Mouse (Mus musculus) forebrain, embryonic 13.5 days (tissue): Measurements from ENCODE around the gene Gm14685. TPM values are rescaled to one million over a fixed set of nuclear protein-coding genes. Genes with fewer than 3 reads are reported as not detected.
"Not testable (repeated sequence)": the region's sequence is repeated elsewhere in the genome, so short reads cannot be mapped to it uniquely, and the experiment has no call there.

ENCODE experiments used
- ATAC-seq: fragments of 200-750 bp; cut with Nextera tagmentation; 2 replicates; pipeline ENCODE4 v1.8.0; 2017
- H3K27ac ChIP-seq: fragments of 300-500 bp; sonication (generic); 2 replicates; pipeline ENCODE4 v1.5.1; 2015; ENCODE audit warnings: inconsistent platforms, mild to moderate bottlenecking, moderate library complexity
- H3K27me3 ChIP-seq: fragments of 300-500 bp; sonication (generic); 2 replicates; pipeline ENCODE4 v1.6.1; 2015; ENCODE audit warnings: mild to moderate bottlenecking, inconsistent platforms
- H3K36me3 ChIP-seq: fragments of 300-500 bp; sonication (generic); 2 replicates; pipeline ENCODE4 v1.6.1; 2015; ENCODE audit warnings: mild to moderate bottlenecking, inconsistent platforms; ENCODE audit not compliant: poor library complexity, severe bottlenecking
- H3K4me1 ChIP-seq: fragments of 300-500 bp; sonication (generic); 2 replicates; pipeline ENCODE4 v1.6.1; 2015; ENCODE audit warnings: inconsistent platforms
- H3K4me2 ChIP-seq: fragments of 300-500 bp; sonication (generic); 2 replicates; pipeline ENCODE4 v1.6.1; 2015; ENCODE audit warnings: inconsistent platforms, mild to moderate bottlenecking, moderate library complexity
- H3K4me3 ChIP-seq: fragments of 300-500 bp; sonication (generic); 2 replicates; pipeline ENCODE4 v1.5.1; 2015; ENCODE audit warnings: mild to moderate bottlenecking, inconsistent platforms
- H3K9ac ChIP-seq: fragments of 300-500 bp; sonication (generic); 2 replicates; pipeline ENCODE4 v1.6.1; 2015; ENCODE audit warnings: mild to moderate bottlenecking, inconsistent platforms
- H3K9me3 ChIP-seq: fragments of 300-500 bp; sonication (generic); replicated peaks from 2 replicates; pipeline ENCODE4 v1.6.1; 2016; ENCODE audit warnings: inconsistent platforms
- WGBS: fragments of 180-500 bp; shearing (Covaris S2); methylation state at CpG from one replicate; pipeline ENCODE4 v1.1.7; 2015; 5-methylcytosine and 5-hydroxymethylcytosine counted together
- polyA plus RNA-seq: library from polyadenylated mRNA; unstranded; fragments of >200 nt; fragmentation: Nextera tagmentation; extraction: Ambion mirVana; gene quantifications from 2 replicates; pipeline ENCODE4 v1.2.1, GENCODE M21; 2015

Gene Gm14685
- 0.32 and 1.0 TPM in 2 replicates for polyA plus RNA-seq

DNA sequence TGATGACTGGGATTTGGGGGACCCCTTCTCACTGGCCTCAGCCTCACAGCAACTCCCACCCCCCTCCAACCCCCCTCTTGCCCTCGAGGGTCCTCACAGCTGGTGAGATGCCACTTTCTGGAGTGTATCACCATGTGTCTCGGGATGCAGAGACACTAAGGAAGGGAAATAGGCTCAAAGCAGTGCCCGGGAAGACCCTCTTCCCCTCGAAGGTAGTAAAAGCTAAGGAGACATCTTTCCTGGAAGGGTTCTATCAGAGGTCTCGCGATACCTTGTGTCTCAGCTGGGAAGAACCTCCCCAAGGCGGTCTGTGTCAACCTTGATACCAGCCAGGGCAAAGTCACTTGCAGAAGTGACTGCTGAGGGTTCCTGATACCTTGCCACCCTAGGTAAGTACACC, at the start of gene Gm14685:
Gene Gm14685 (plus strand): TSS at position 301 of the 400 bp plus-strand sequence.
- not testable (repeated sequence) for H3K9ac ChIP-seq, H3K4me1 ChIP-seq, H3K36me3 ChIP-seq, H3K27ac ChIP-seq, H3K4me2 ChIP-seq, H3K4me3 ChIP-seq, H3K9me3 ChIP-seq, ATAC-seq, H3K27me3 ChIP-seq
- WGBS: no CpG with 5 or more reads among the region's 7 CpGs

DNA sequence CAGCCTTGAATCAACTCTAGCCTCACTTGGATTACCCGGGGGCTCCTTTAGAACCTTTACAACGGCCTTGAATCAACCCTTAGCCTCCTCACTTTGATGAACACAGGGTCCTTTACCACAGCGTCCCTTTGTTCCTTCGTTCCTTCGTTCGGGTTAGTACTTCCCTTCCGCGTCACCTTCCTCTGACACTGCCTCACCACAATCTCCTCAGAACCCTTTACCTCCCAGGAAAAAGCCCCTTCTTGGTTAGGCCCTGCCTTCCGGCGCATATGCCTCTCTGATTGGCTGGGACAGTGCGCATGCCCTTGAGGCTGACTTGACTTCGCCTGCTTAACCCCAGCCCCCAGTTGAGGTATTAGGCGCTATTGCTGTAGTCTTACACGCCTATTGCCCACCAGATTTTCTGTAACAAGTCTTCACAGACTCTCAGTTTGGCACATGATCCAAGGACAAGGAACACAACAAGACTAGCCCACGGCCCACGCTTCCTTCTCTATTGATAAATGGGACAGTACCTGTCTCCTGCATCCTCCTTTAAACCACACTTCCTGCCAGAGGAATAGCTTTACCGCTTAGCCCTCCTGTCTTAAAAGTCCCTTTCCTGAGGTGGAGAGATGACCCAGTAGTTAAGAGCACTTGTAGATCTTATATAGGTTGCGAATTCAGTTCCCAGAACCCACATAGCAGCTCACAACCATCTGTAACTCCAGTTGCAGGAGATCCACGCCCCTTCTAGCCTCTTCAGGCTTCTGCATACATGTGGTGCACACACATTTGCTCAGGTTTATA, 34.4 kb upstream of the Gm14685 start, which contains the start of gene Xlr4a:
Gene Xlr4a (minus strand): TSS at position 212 of the 789 bp plus-strand sequence.
- not testable (repeated sequence) for H3K4me2 ChIP-seq, H3K27ac ChIP-seq, H3K4me1 ChIP-seq, ATAC-seq, H3K9ac ChIP-seq, H3K27me3 ChIP-seq, H3K4me3 ChIP-seq, H3K36me3 ChIP-seq, H3K9me3 ChIP-seq
- WGBS: 86% methylated on average over 19 of the region's 19 CpGs

DNA sequence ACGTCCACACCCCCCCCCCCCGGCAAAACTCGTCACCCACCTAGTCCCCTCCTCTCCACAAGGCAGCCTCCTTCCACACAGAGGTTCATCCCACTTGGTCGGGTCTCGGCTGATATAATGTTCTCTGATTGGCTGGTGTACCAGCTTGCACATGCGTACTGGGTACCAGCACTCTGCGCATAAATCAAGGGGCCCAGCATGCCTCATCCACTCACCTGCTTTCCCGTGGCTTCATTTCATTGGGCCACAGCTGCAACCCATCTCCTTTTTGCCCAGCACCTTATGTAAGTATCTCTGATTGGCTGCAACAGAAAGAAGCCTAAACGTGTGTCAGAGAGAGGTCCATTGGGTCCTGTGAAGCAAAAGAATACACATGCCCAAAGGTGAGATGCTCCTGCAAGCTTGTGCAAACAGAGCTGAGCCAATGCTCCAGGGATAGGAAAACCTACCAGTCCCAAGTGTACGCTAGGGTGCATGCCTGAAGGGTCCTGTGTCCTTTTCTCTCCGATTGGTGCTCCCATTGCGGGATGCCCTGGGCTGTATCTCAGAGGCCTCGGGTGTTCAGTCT, 19.8 kb upstream of the Gm14685 start, which contains the start of gene Xlr3a:
Gene Xlr3a (minus strand): TSS at position 155 of the 568 bp plus-strand sequence.
- not testable (repeated sequence) for H3K9me3 ChIP-seq, H3K4me3 ChIP-seq, H3K27ac ChIP-seq, H3K4me1 ChIP-seq, H3K4me2 ChIP-seq, H3K36me3 ChIP-seq, H3K9ac ChIP-seq, H3K27me3 ChIP-seq, ATAC-seq
- 73% methylated on average over 13 of the region's 13 CpGs for WGBS

DNA sequence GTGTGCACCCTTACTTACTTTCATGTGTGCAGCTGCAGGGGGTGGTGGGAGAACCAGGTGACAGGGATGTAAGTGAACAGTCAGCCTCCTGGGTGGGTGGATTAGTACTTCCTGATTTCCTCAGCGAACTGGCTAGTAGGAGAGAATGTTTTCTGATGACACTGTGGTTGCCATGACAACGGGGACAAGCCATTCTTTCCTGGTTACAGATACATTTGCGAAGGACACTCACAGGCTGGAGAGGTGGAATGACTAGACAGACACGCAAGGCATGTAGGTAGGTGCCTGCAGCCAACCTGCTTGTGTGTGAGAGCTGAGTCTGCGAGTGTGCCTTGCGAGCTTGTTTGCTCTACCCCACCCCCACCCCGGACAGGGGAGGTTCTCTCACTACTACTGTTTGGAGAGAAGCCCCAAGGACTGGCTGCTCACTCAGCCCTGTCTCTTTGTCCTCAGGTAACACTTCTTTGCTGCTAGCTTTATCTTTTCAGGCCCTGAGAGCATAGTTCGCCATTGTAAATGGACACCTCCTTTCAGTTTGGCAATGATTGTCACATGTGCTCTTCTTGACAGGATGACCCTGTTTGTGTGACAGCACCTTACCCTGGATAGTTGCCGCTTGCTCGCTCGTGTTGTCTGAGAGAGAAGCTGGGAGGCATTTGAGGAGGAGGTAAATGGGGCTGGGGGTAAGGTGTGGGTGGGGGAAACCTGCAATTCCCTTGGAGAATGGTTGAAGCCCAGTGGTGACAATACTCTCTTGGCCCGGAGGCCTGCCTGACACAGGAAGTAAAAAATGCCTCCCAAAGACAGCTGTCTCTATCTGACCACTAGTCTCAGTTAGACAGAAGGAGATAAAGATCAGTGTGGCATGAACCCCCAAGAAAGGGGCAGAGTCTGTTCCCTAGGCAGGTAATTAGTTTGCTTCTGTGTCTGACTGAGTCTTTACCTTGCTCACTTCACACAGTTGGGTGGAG, 6.3 kb downstream of the Gm14685 start:
- H3K4me1 ChIP-seq, H3K4me2 ChIP-seq, H3K9ac ChIP-seq, H3K4me3 ChIP-seq, H3K27me3 ChIP-seq, H3K27ac ChIP-seq, H3K9me3 ChIP-seq, H3K36me3 ChIP-seq: not testable (repeated sequence)
- WGBS: no CpG with 5 or more reads among the region's 12 CpGs
- peak; percentile 77 for ATAC-seq

DNA sequence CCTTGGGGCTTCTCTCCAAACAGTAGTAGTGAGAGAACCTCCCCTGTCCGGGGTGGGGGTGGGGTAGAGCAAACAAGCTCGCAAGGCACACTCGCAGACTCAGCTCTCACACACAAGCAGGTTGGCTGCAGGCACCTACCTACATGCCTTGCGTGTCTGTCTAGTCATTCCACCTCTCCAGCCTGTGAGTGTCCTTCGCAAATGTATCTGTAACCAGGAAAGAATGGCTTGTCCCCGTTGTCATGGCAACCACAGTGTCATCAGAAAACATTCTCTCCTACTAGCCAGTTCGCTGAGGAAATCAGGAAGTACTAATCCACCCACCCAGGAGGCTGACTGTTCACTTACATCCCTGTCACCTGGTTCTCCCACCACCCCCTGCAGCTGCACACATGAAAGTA, 26.4 kb downstream of the Gm14685 start:
- WGBS: no CpG with 5 or more reads among the region's 7 CpGs
- not testable (repeated sequence) for H3K36me3 ChIP-seq, H3K4me3 ChIP-seq, H3K27ac ChIP-seq, H3K4me2 ChIP-seq, H3K27me3 ChIP-seq, H3K9ac ChIP-seq, H3K4me1 ChIP-seq, H3K9me3 ChIP-seq
- ATAC-seq: peak; percentile 66

DNA sequence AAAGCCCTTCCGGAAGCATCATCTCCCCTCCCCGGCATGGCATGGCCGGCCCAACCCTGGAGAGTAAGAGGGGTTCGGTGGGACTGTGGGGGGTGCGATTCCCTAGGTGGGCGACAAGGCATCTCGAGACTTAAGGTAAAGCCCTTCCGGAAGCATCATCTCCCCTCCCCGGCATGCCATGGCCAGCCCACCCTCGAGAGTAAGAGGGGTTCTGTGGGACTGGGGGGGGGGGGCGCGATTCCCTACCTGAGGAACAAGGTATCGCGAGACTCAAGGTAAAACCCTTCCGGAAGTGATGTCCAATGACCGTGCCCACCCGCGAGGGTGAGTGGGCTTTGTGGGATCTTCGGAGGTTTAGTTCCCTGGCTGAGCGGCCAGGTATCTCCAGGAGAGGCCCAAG, 31.6 kb downstream of the Gm14685 start, which contains the start of gene Xlr5b:
Gene Xlr5b (plus strand): TSS at position 301 of the 400 bp plus-strand sequence.
- not testable (repeated sequence) for H3K4me1 ChIP-seq, H3K4me3 ChIP-seq, H3K36me3 ChIP-seq, H3K4me2 ChIP-seq, H3K27ac ChIP-seq, ATAC-seq, H3K9me3 ChIP-seq, H3K9ac ChIP-seq, H3K27me3 ChIP-seq
- no CpG with 5 or more reads among the region's 20 CpGs for WGBS

DNA sequence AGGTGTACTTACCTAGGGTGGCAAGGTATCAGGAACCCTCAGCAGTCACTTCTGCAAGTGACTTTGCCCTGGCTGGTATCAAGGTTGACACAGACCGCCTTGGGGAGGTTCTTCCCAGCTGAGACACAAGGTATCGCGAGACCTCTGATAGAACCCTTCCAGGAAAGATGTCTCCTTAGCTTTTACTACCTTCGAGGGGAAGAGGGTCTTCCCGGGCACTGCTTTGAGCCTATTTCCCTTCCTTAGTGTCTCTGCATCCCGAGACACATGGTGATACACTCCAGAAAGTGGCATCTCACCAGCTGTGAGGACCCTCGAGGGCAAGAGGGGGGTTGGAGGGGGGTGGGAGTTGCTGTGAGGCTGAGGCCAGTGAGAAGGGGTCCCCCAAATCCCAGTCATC, 32.5 kb downstream of the Gm14685 start, which contains the start of gene DXBay18:
Gene DXBay18 (minus strand): TSS at position 101 of the 400 bp plus-strand sequence.
- H3K4me2 ChIP-seq, H3K9me3 ChIP-seq, H3K9ac ChIP-seq, H3K4me1 ChIP-seq, H3K4me3 ChIP-seq, ATAC-seq, H3K27ac ChIP-seq, H3K36me3 ChIP-seq, H3K27me3 ChIP-seq: not testable (repeated sequence)
- no CpG with 5 or more reads among the region's 7 CpGs for WGBS

DNA sequence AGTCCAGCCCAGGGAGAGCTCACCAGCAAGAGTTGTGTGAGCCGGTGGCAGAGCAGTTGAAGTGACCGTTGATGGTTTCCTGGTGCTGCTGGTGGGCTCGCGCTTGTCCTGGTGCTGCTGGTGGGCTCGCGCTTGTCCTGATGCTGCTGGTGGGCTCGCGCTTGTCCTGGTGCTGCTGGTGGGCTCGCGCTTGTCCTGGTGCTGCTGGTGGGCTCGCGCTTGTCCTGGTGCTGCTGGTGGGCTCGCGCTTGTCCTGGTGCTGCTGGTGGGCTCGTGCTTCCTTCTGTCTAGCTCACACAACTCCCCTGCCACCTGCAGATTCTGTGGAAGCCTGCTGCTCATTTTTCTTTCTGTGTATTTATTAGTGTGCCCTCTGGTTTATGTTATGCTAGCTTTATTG, 60.0 kb downstream of the Gm14685 start, which contains the start of gene Spin2d:
Gene Spin2d (minus strand): TSS at position 101 of the 400 bp plus-strand sequence.
- H3K27me3 ChIP-seq, H3K4me2 ChIP-seq, H3K27ac ChIP-seq, H3K9me3 ChIP-seq, H3K36me3 ChIP-seq, H3K9ac ChIP-seq, H3K4me3 ChIP-seq, ATAC-seq, H3K4me1 ChIP-seq: not testable (repeated sequence)
- 89% methylated on average over 4 of the region's 15 CpGs for WGBS

Other genes with a start within 250 kb of the Gm14685 start
- gene Cetn2, start 198.6 kb upstream of the Gm14685 start, polyA plus RNA-seq: 104 TPM in 2 replicates
- 37.4 and 39.1 TPM in 2 replicates for gene Nsdhl, start 198.5 kb upstream of the Gm14685 start, polyA plus RNA-seq
- 0.67 and 0.86 TPM in 2 replicates for gene Zfp185, start 129.7 kb upstream of the Gm14685 start, polyA plus RNA-seq
- gene Pnma5, start 79.9 kb upstream of the Gm14685 start, polyA plus RNA-seq: not detected in 2 replicates
- gene Pnma3, start 52.3 kb upstream of the Gm14685 start, polyA plus RNA-seq: 1.7 and 1.9 TPM in 2 replicates
- gene Xlr4a, start 34.6 kb upstream of the Gm14685 start, polyA plus RNA-seq: 0.23 and 0.49 TPM in 2 replicates
- gene Xlr3a, start 20.0 kb upstream of the Gm14685 start, polyA plus RNA-seq: 2.9 and 3.4 TPM in 2 replicates
- not detected in 2 replicates for gene Xlr5b, start 31.7 kb downstream of the Gm14685 start, polyA plus RNA-seq
- gene DXBay18, start 32.4 kb downstream of the Gm14685 start, polyA plus RNA-seq: 0.21 and 0.53 TPM in 2 replicates
- not detected in 2 replicates for gene Spin2d, start 59.9 kb downstream of the Gm14685 start, polyA plus RNA-seq
- 12.1 and 12.3 TPM in 2 replicates for gene Xlr3b, start 75.2 kb downstream of the Gm14685 start, polyA plus RNA-seq
- 0.25 and 0.43 TPM in 2 replicates for gene Xlr4b, start 97.3 kb downstream of the Gm14685 start, polyA plus RNA-seq
- 21.6 and 22.2 TPM in 2 replicates for gene F8a, start 111.2 kb downstream of the Gm14685 start, polyA plus RNA-seq
- not detected in 2 replicates for gene Xlr4c, start 126.1 kb downstream of the Gm14685 start, polyA plus RNA-seq
- not detected in 2 replicates for gene Xlr3c, start 148.3 kb downstream of the Gm14685 start, polyA plus RNA-seq
- gene Xlr5a, start 175.9 kb downstream of the Gm14685 start, polyA plus RNA-seq: not detected in 2 replicates
- not detected in 2 replicates for gene Xlr5c, start 175.9 kb downstream of the Gm14685 start, polyA plus RNA-seq
- not detected in 2 replicates for gene Gm45015, start 219.8 kb downstream of the Gm14685 start, polyA plus RNA-seq
- 10.6 and 12.7 TPM in 2 replicates for gene Zfp275, start 225.6 kb downstream of the Gm14685 start, polyA plus RNA-seq